Mouse (Mus musculus) ES-Bruce4 (cell line): ENCODE data around the gene Ghrhr.

ENCODE experiments used
- CTCF ChIP-seq: IDR thresholded peaks from one replicate; pipeline ENCODE4 v1.8.1; 2011; ENCODE audit warnings: low read depth, low read length
- POLR2A ChIP-seq: IDR thresholded peaks from one replicate; pipeline ENCODE4 v1.8.1; 2011; ENCODE audit warnings: low read length; ENCODE audit not compliant: insufficient read depth

DNA sequence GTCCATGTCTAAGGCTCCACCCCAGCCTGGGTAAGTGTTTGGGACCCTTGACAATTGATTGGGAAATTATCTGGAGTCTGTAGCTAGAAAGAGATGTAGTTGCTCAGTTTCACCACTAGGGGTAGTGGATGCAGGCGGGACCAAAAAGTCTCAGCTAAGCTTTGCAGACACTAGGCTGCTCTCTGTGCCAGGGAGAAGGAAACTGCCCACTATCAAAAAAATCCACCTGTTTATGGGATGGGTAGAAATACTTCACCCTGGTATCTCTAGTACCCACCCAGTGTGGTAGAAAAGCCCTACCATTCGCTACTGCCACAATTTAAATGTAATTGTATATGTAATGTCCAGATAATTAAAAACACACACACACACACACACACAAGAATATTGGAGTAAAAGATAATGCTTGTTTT, 17.4 kb upstream of the Ghrhr start:
- TF ChIP-seq POLR2A (no peak), CTCF (peak; percentile 37)
